Mouse (Mus musculus) liver, adult 2 months (tissue): ENCODE measurements around the gene Rabif. TPM values are rescaled to one million over a fixed set of nuclear protein-coding genes. Genes with fewer than 3 reads are reported as not detected.

Experiments
- DNase-seq: peaks from one replicate; pipeline ENCODE4 v3.0.0-alpha.2; 2011; ENCODE audit warnings: low read depth, low spot score; ENCODE audit errors: extremely low read depth
- H3K27ac ChIP-seq: fragments of 200-500 bp; replicated peaks from 2 replicates; pipeline ENCODE4 v1.5.1; 2012; ENCODE audit warnings: low read depth, mild to moderate bottlenecking, control low read depth, inconsistent platforms, low read length; ENCODE audit not compliant: insufficient read depth
- H3K27me3 ChIP-seq: fragments of 200-500 bp; 2 replicates; pipeline ENCODE4 v1.6.1; 2012; ENCODE audit warnings: mild to moderate bottlenecking, moderate library complexity, low read length, inconsistent platforms; ENCODE audit not compliant: control insufficient read depth, insufficient read depth
- H3K36me3 ChIP-seq: fragments of 200-500 bp; 2 replicates; pipeline ENCODE4 v1.6.1; 2012; ENCODE audit warnings: low read length, inconsistent platforms; ENCODE audit not compliant: control insufficient read depth, insufficient read depth
- H3K4me1 ChIP-seq: fragments of 200-500 bp; 2 replicates; pipeline ENCODE4 v1.6.1; 2011; ENCODE audit warnings: low read length; ENCODE audit not compliant: control insufficient read depth, insufficient read depth
- H3K4me3 ChIP-seq: fragments of 200-500 bp; 2 replicates; pipeline ENCODE4 v1.5.1; 2011; ENCODE audit warnings: low read depth, mild to moderate bottlenecking, control low read depth, low read length, moderate library complexity; ENCODE audit not compliant: insufficient read depth
- H3K79me2 ChIP-seq: fragments of 200-500 bp; 2 replicates; pipeline ENCODE4 v1.6.1; 2012; ENCODE audit warnings: inconsistent platforms, mild to moderate bottlenecking, low read length, moderate library complexity; ENCODE audit not compliant: control insufficient read depth, insufficient read depth
- H3K9ac ChIP-seq: fragments of 200-500 bp; 2 replicates; pipeline ENCODE4 v1.6.1; 2012; ENCODE audit warnings: low read depth, mild to moderate bottlenecking, control low read depth, inconsistent platforms, low read length
- CTCF ChIP-seq: fragments of 200-500 bp; IDR thresholded peaks from 2 replicates; pipeline ENCODE4 v1.5.1; 2011; ENCODE audit warnings: low read depth, low read length, control low read depth
- POLR2A ChIP-seq: fragments of 200-500 bp; IDR thresholded peaks from 2 replicates; pipeline ENCODE4 v1.6.1; 2011; ENCODE audit warnings: low read length, control low read depth; ENCODE audit not compliant: insufficient read depth; ENCODE audit errors: extremely low read depth
- WGBS: fragments of 180-500 bp; shearing (Covaris S2); methylation state at CpG from one replicate; pipeline ENCODE4 v1.1.7; 2018; 5-methylcytosine and 5-hydroxymethylcytosine counted together
- polyA plus RNA-seq: library from polyadenylated mRNA; depleted of rRNA; stranded (reverse); fragments of >200 nt; gene quantifications from 2 replicates; pipeline ENCODE4 v1.2.3, GENCODE M21; 2012
- total RNA-seq: library from RNA; depleted of rRNA; stranded (reverse); fragments of >200 nt; gene quantifications from 2 replicates; pipeline ENCODE4 v1.2.3, GENCODE M21; 2014

The Rabif gene
- total and polyA plus RNA-seq, 2 experiments = 5.9 to 10.6 TPM

- H3K79me2 ChIP-seq = peaks cover 7% of the 10 kb centered on the region; the same call in 1 of the 2 replicates
- TF ChIP-seq POLR2A (peak; percentile 44; the same call in 1 of the 2 replicates), CTCF (0 out of 2 replicates have a peak, but pooled peaks have one; percentile 2)
- H3K36me3 ChIP-seq = peaks cover 7% of the 10 kb centered on the region
- peak within 1 kb of the TSS; percentile 45; the same call in 1 of the 2 replicates for H3K27ac ChIP-seq
- DNase-seq = peak; percentile 80
- peak within 1 kb of the TSS; percentile 92 for H3K4me3 ChIP-seq
- H3K9ac ChIP-seq = peak within 1 kb of the TSS; percentile 97
- under 1% methylated on average over 61 of the region's 61 CpGs for WGBS
- peaks cover 3% of the 10 kb centered on the region; the same call in 1 of the 2 replicates for H3K4me1 ChIP-seq
- H3K27me3 ChIP-seq = no peaks in the 10 kb centered on the region
These were observed 39.3 kb upstream of the Rabif start, which contains the start of gene Klhl12 for GRCm38 (mm10) chr1:134454904-134455824. Klhl12 (plus strand) TSS chr1:134455531.

DNA sequence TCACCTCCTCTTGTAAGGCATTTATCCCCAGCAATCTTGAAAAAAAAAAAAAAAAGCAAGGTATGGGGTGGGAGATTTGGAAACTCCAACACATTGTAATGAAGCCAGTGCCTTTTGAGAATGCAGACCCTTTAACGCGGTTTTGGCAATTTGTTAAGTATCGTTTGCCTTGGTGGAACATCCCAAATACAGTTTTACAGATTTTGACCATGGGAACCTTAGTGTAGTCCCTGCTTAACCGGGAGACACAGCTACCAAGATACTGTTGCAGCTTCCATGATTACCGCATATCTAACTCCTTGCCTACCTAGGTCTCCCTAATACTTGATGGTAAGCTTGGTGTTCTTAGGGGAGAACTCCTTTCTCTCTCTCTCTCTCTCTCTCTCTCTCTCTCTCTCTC, 38.4 kb upstream of the Rabif start:
- TF ChIP-seq POLR2A (no peak), CTCF (no peak)
- Histone ChIP-seq H3K79me2 (peaks cover 7% of the 10 kb centered on the region; the same call in 1 of the 2 replicates), H3K9ac (peak overlapping the region; percentile 14; the same call in 1 of the 2 replicates), H3K27me3 (no peaks in the 10 kb centered on the region), H3K27ac (no peak overlapping the region), H3K4me1 (peaks cover 3% of the 10 kb centered on the region; the same call in 1 of the 2 replicates), H3K4me3 (peak overlapping the region; percentile 92; the same call in 1 of the 2 replicates), H3K36me3 (peaks cover 10% of the 10 kb centered on the region)
- no peak for DNase-seq
- WGBS = 17% methylated on average over 5 of the region's 5 CpGs

- WGBS = 93% methylated on average over 7 of the region's 7 CpGs
- no peaks in the 10 kb centered on the region for H3K27me3 ChIP-seq
- H3K4me3 ChIP-seq = no peak overlapping the region
- H3K79me2 ChIP-seq = peaks cover 7% of the 10 kb centered on the region; the same call in 1 of the 2 replicates
- H3K36me3 ChIP-seq = peaks cover 21% of the 10 kb centered on the region
- H3K4me1 ChIP-seq = peaks cover 3% of the 10 kb centered on the region; the same call in 1 of the 2 replicates
- H3K9ac ChIP-seq = no peak overlapping the region
- DNase-seq = peak; percentile 10
- no peak for TF ChIP-seq CTCF
- TF ChIP-seq POLR2A = no peak
- no peak overlapping the region for H3K27ac ChIP-seq
These were observed 36.2 kb upstream of the Rabif start for GRCm38 (mm10) chr1:134458139-134458727.

DNA sequence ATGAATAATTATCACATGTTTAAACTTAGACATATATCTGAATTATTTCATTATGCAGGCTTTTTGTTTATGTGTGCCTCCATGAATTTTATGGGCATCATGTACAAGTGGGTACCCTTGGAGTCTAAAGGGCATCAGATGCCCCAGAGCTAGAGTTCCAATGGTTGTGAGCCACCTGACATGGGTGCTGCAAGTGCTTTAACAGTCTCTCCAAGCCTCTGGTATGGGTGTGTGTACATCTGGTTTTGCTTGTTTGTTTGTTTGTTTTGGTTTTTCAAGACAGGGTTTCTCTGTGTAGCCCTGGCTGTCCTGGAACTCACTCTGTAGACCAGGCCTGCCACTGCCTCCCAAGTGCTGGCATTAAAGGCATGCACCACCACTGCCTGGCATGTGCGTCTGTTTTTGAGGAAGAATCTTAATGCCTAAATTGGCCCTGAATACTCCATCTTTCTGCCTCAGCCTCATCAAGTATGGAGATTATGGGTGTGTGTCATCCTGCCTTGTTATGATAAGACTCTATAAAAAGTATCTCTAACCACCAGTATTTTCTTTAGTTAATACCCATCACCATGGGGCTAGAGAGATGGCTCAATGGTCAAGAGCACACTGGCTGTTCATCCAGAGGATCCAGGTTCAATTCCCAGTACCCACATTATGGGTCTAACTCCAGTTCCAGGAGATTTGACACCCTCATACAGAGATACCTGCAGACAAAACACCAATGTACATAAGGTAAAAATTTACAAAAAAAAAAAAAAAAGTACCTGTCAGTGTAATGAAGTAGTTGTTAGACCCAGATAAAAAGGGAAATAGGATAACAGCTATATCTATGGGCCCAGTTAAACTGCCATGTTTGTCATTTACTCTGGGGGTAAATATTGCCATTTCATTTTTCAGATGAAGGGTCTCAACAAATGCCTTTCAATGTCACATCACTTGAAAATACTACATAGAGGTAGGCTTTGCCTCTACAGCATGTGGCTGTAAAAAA, 33.9 kb upstream of the Rabif start:
- no peaks in the 10 kb centered on the region for H3K27me3 ChIP-seq
- 100% methylated on average over 1 of the region's 1 CpGs for WGBS
- H3K4me3 ChIP-seq = no peak overlapping the region
- H3K79me2 ChIP-seq = peaks cover 5% of the 10 kb centered on the region; the same call in 1 of the 2 replicates
- no peak for TF ChIP-seq CTCF
- no peak for TF ChIP-seq POLR2A
- peaks cover 28% of the 10 kb centered on the region for H3K36me3 ChIP-seq
- peaks cover 3% of the 10 kb centered on the region; the same call in 1 of the 2 replicates for H3K4me1 ChIP-seq
- H3K27ac ChIP-seq = no peak overlapping the region
- no peak for DNase-seq
- no peak overlapping the region for H3K9ac ChIP-seq

- Histone ChIP-seq H3K4me3 (no peak overlapping the region), H3K4me1 (no peaks in the 10 kb centered on the region), H3K36me3 (peaks cover 32% of the 10 kb centered on the region), H3K27me3 (no peaks in the 10 kb centered on the region), H3K9ac (no peak overlapping the region), H3K79me2 (no peaks in the 10 kb centered on the region), H3K27ac (no peak overlapping the region)
- TF ChIP-seq POLR2A (no peak), CTCF (no peak)
- no peak for DNase-seq
- WGBS = 88% methylated on average over 2 of the region's 2 CpGs
These were observed 9.8 kb upstream of the Rabif start for GRCm38 (mm10) chr1:134484623-134485022.
